Mouse (Mus musculus) adrenal gland, postnatal 4 days (tissue): ENCODE measurements at regions not wholly inside any gene's neighbourhood (a gene's known extent, or its start where the extent isn't known, plus 50 kb on each side); places are given as distances from the start of the nearest gene placed in this dataset.
"Not testable (repeated sequence)": the region's sequence is repeated elsewhere in the genome, so short reads cannot be mapped to it uniquely, and the experiment has no call there.

Experiments
- DNase-seq, 2 experiments: peaks; one replicate each; pipeline ENCODE4 v3.0.0; 2021 to 2022; ENCODE audit warnings: low spot score in 2 of 2, mixed read lengths in 2 of 2

GRCm38 (mm10) chr12:32434506-32435002 is 56.0 kb downstream of the Ccdc71l start:
- DNase-seq = no peak

GRCm38 (mm10) chr12:32435126-32435525 is 56.6 kb downstream of the Ccdc71l start:
- no peak for DNase-seq

GRCm38 (mm10) chr12:32438209-32438608 is 59.7 kb downstream of the Ccdc71l start:
- no peak for DNase-seq

- no peak for DNase-seq
These were observed 66.3 kb downstream of the Ccdc71l start for GRCm38 (mm10) chr12:32444770-32445169.

- no peak for DNase-seq
These were observed 67.4 kb downstream of the Ccdc71l start for GRCm38 (mm10) chr12:32445874-32446273.

- no peak for DNase-seq
These were observed 70.9 kb downstream of the Ccdc71l start for GRCm38 (mm10) chr12:32449373-32449772.

GRCm38 (mm10) chr12:32451226-32451625 is 72.7 kb downstream of the Ccdc71l start:
- DNase-seq = no peak

GRCm38 (mm10) chr12:32454794-32455193 is 76.3 kb downstream of the Ccdc71l start:
- no peak for DNase-seq

- DNase-seq = not testable (repeated sequence)
These were observed 76.7 kb downstream of the Ccdc71l start for GRCm38 (mm10) chr12:32455231-32455630.

- no peak for DNase-seq
These were observed 77.4 kb downstream of the Ccdc71l start for GRCm38 (mm10) chr12:32455913-32456312.

GRCm38 (mm10) chr12:32456796-32457195 is 78.3 kb downstream of the Ccdc71l start:
- DNase-seq = no peak

- no peak for DNase-seq
These were observed 79.9 kb downstream of the Ccdc71l start for GRCm38 (mm10) chr12:32458386-32458785.

- DNase-seq = no peak
These were observed 82.0 kb downstream of the Ccdc71l start for GRCm38 (mm10) chr12:32460330-32460998.

- DNase-seq = no peak
These were observed 86.9 kb downstream of the Ccdc71l start for GRCm38 (mm10) chr12:32465371-32465770.

- DNase-seq = no peak
These were observed 91.4 kb downstream of the Ccdc71l start for GRCm38 (mm10) chr12:32469863-32470262.

GRCm38 (mm10) chr12:32479451-32479850 is 100.9 kb downstream of the Ccdc71l start:
- no peak for DNase-seq

- DNase-seq = no peak
These were observed 101.8 kb downstream of the Ccdc71l start for GRCm38 (mm10) chr12:32480268-32480667.

GRCm38 (mm10) chr12:32481051-32481450 is 102.5 kb downstream of the Ccdc71l start:
- DNase-seq = no peak

- DNase-seq = no peak
These were observed 103.8 kb downstream of the Ccdc71l start for GRCm38 (mm10) chr12:32482343-32482742.

- no peak for DNase-seq
These were observed 104.3 kb downstream of the Ccdc71l start for GRCm38 (mm10) chr12:32482777-32483176.

- no peak for DNase-seq
These were observed 107.7 kb downstream of the Ccdc71l start for GRCm38 (mm10) chr12:32486246-32486645.

- no peak for DNase-seq
These were observed 108.2 kb downstream of the Ccdc71l start for GRCm38 (mm10) chr12:32486729-32487128.

- no peak for DNase-seq
These were observed 109.5 kb downstream of the Ccdc71l start for GRCm38 (mm10) chr12:32487883-32488577.
